Mouse (Mus musculus): Measurements from ENCODE around the gene Gm47996.
"Not testable (repeated sequence)": the region's sequence is repeated elsewhere in the genome, so short reads cannot be mapped to it uniquely, and the experiment has no call there.

The Gm47996 gene

GRCm38 (mm10) chr1:151208493-151208892 is 1.4 kb upstream of the Gm47996 start:
- not testable (repeated sequence) for DNase-seq (ENCODE audit: low read depth, low spot score)

- DNase-seq (ENCODE audit: low read depth, low spot score): not testable (repeated sequence)
These were observed 987 bp upstream of the Gm47996 start for GRCm38 (mm10) chr1:151208944-151209343.

GRCm38 (mm10) chr1:151211666-151212065 is 1.7 kb downstream of the Gm47996 start:
- not testable (repeated sequence) for DNase-seq (ENCODE audit: low read depth, low spot score)

GRCm38 (mm10) chr1:151214862-151215261 is 4.9 kb downstream of the Gm47996 start:
- DNase-seq (ENCODE audit: low read depth, low spot score): no peak

DNA sequence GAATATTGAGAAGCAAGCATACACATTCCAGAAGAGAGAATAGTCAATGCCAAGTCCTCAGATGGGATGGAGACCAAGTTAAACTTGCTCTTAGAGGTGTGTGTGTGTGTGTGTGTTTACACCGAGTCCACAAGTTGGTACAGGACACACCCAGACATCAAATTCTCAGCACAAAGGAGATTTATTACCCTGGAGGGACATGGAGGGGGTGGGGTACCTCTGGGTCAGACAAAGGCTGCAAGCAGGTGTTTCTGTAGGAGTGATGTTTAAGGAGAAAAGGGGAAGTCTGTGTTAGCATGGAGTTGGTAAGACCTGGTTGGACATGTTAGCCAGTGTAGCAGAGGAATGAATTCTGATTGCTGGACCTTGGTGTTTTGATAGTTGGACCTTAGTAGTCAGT is 6.1 kb downstream of the Gm47996 start:
- no peak for DNase-seq (ENCODE audit: low read depth, low spot score)

- no peak for DNase-seq (ENCODE audit: low read depth, low spot score)
These were observed 6.5 kb downstream of the Gm47996 start for GRCm38 (mm10) chr1:151216417-151216816.

GRCm38 (mm10) chr1:151219045-151219444 is 9.1 kb downstream of the Gm47996 start:
- DNase-seq (ENCODE audit: low read depth, low spot score): no peak

DNA sequence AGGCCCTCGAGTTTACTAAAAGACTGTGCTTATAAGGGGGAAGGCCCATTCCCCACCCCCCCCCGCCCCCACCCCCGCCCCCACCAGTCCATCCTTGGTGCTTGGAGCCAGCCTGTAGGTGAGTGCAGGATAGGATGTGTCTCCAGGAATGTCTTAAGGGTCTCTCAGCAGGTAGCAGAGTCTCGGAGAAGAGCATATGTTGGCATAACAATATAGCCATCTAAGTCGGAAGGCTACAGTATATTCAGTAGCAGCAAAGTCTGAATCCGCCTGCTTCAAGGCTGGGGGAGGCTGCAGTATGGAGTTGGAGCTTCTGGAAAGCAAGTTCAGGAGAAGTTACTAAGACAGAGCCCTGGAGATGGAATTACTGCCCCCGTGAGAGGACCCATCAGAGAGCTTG is 10.2 kb downstream of the Gm47996 start:
- no peak for DNase-seq (ENCODE audit: low read depth, low spot score)

GRCm38 (mm10) chr1:151222561-151223267 is 12.8 kb downstream of the Gm47996 start:
- no peak for DNase-seq (ENCODE audit: low read depth, low spot score)

DNA sequence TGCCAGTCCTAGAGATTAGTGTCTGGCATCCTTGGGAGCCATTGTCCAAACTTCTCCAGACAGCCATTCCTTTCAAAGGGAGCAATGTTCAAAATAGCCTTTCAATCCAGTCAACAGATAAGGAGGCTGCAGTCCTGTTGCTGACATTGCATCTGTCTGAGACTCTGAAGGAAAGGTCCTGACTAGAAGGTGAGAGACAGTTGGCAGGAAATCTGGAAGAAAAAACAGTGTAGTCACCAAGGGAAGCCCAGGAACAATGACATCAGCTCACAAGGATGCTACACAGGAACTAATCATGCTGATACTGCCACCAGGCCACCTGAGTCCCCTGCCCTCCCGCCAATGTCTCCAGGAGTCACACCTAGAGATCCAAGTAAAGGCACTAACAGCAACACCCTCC is 13.4 kb downstream of the Gm47996 start:
- no peak for DNase-seq (ENCODE audit: low read depth, low spot score)

DNA sequence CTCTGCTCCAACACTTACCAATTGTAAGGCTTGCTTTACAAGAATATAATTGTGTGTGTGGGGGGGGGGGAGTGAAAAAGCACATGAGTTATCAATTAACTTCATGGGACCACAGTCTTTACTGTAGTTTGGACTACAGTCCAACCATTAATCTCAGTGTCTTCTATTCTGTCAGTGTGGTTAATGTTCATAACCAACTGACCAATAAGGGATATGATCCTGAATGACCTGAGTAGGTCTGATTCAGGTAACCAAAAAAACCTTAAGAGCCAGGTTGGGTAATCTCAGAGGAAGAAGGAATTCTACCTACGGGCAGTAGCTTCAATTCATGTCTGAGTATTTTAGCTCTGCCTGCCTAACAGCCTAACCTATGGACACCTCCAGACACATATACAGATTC is 14.6 kb downstream of the Gm47996 start:
- DNase-seq (ENCODE audit: low read depth, low spot score): no peak

DNA sequence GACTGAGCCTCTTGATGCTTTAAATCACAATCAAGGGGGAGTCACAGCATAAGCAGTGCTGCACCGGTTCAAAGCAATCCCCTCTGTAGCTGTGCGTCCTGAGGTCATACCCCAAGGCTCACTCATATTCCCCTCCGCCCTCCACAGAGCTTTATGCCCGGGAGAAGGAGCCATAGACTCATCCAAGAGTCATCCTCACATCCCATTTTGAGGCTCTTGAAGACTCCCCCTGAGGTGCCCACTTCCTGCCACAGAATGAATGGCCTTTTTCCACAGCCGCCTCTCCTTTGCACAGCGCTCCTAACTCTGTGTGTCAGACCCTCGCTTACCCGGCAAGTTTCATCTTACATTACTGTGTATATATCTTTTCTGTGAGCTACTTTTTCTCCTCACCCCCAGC is 17.6 kb downstream of the Gm47996 start:
- DNase-seq (ENCODE audit: low read depth, low spot score): no peak

DNA sequence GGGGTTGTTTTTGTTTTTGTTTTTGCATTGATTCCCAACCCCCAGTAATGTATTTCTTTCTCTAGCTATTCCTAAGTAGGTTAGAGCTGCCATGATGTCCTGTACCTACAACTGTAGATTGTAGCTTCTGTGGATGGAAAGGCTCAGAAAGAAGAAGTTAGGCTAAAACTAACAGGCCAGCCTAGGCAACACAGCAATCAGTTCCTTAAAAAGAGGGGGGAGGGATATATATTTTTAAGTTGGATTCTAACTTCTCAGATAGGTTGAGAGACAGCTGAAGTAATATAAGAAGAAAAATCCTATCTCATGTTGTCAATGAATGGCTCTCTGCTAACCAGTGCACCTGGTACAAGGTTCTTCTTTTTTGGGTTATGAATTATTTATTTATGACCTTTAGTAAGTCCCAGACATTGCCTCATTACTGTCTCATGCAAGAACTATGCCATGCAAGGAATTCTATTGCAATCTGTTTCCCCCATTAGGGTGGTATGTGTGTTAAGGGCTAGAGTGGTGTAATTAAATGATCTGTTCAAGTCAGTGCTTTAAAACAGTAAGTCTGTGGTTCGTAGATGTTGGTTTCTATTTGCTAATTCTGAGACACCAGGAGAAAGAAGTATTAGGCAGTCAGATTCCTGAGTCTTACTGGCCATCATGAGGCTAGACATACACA is 18.5 kb downstream of the Gm47996 start:
- DNase-seq (ENCODE audit: low read depth, low spot score): no peak

DNA sequence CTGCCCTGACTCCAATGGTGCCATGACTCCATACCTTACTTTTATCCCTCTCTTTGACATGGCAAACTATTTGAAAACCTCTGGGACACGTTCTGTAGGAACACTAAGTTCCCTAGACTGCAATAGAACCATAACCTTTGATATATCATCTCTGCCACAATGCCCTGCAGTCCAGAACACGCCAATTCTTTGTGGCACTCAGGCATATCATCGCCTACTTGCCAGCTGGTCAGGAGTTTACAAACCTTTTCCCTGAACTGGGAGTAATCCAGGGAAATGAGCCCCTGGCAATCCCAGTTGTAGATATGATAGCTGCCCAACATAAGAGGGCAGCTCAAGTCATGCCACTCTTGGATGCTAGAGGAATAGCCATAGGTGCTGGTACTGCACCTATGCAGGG is 22.4 kb downstream of the Gm47996 start:
- DNase-seq (ENCODE audit: low read depth, low spot score): no peak

- no peak for DNase-seq (ENCODE audit: low read depth, low spot score)
These were observed 23.8 kb downstream of the Gm47996 start for GRCm38 (mm10) chr1:151233756-151234155.

GRCm38 (mm10) chr1:151235574-151235973 is 25.6 kb downstream of the Gm47996 start:
- no peak for DNase-seq (ENCODE audit: low read depth, low spot score)

DNA sequence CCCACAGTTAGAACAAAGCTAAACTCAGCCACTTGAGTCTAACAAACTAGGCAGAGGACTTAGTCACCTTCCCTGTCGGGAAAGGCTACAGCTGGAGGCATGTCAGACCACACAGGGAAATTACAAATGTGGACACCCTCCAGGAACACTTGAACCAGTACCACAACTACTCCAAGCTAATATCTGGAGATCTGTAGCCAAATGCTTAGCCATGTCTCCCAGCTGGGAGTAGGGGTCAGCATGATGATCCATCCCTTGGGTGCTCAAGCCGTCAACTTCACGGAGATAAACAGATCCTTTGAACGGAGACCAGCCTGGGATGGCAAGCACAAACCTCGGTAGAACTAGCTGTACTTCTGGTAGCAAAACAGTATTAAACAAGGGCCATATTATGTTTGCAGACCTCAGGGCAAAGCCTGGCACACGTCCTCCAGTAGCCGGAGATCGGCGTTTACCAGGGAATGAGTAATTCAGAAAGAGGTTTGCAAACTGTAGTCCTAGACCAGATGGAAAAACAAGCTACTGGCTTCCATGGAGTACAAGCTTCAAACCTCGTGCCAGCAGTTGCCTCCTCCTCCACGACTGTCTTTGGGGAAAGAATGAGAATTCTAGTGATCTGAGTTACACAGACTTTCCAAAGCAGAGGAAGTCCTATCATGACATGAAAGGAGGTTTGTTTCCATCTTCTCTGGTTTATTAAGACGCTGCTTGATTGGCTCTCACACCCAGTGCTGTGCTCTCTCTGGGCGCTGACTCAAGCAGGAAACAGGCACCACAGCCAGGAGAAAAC is 26.4 kb downstream of the Gm47996 start:
- DNase-seq (ENCODE audit: low read depth, low spot score): no peak

DNA sequence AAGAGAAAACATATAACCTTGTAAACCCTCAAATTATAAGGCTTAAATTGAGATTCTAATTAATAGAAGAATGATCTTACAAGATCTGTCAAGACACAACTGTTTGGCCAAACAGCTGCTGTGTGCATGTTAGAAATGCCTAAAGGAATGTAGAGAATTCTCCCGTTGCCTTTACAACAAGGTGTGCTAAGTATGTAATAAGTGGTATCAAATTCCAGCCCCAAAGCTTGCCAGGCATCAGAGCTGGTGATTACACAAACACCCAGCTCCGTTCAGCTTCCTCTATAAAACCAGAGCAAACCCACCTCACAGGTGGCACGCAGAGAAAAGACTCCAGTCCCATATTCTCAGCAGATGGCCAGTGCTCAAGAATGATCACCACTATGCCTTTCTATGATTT is 27.8 kb downstream of the Gm47996 start:
- no peak for DNase-seq (ENCODE audit: low read depth, low spot score)

DNA sequence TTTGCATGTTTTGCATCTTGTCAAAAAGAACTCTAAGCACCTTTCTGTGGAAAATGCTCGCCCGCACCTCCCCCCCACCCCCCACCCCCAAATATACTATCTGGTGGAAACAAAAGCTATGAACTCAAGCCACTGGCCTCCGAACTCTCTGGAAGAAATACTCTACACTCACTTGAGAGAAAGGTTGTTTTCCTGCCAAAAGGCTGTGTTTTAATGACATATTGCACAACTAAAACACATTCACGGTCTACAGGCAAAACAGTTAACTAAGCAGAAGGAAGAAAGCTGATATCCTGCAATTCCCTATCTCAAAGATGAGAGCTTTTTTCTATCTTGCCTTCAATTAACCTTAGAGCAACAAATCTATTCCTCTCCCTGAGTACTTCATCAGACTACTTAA is 33.4 kb downstream of the Gm47996 start:
- no peak for DNase-seq (ENCODE audit: low read depth, low spot score)

DNA sequence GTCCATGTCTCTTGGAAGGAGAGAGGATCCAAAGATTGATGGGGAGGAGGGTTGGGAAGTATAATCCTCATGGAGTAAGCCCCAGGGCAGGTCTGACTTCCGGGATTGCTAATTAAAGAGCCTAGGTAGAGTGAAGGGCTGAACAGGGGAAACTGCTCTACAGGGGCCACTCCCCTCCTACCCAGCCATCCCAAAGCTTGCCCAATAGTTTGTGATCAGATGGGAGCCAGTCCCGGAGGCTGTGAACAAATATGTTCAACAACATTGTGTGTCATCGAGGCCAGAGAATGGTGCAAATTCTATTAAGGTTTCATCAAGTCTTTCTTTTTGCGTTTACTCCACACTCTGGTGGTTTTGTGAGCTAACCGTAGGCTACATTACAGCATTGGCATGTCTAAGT is 34.1 kb downstream of the Gm47996 start:
- DNase-seq (ENCODE audit: low read depth, low spot score): no peak

- no peak for DNase-seq (ENCODE audit: low read depth, low spot score)
These were observed 34.8 kb downstream of the Gm47996 start for GRCm38 (mm10) chr1:151244761-151245160.

DNA sequence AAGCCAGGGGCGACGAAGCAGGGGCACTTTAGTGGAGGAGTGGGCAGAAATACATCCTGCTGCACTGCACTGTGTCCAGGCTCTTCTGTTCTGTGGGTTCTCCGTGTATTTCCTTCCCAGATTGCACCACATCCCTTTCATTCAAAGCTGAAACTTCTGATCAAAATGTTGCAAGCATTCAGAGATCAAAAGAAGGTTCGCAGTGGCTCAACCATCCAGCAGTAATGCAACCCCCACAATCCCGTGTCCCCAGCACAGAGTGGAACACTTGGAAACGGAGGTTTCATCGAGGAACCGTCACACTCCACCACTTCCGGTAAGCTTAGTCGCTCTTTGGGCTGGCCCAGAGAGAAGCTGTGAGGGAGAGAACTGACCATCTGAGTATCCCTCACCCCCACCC is 35.2 kb downstream of the Gm47996 start:
- no peak for DNase-seq (ENCODE audit: low read depth, low spot score)

DNA sequence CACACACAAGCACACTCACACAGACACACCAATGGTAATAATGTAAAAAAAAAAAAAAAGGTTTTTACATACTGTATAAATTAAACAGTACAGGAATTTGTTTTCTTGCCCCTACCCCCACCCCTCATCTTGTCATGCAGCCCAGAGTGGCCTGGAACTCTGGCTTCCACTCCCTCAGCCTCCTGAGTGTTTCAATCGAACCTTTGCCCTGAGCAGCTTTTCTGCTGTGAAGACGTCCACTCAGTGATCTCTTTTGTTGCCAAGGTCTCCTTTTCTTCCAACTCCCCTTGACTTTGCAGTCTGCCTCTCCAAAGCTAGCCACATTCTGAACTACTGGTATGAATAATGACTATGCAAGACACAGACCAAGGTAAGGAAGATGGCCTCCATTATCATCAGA is 35.9 kb downstream of the Gm47996 start:
- DNase-seq (ENCODE audit: low read depth, low spot score): no peak

All from retina, postnatal 7 days (tissue).